Mouse (Mus musculus) limb, embryonic 10.5 days (tissue): ENCODE measurements around the gene Atp11a. TPM values are rescaled to one million over a fixed set of nuclear protein-coding genes. Genes with fewer than 3 reads are reported as not detected.

Experiments
- DNase-seq: peaks from one replicate; pipeline ENCODE4 v3.0.0-alpha.2; 2017; ENCODE audit warnings: low spot score
- H3K27ac ChIP-seq: fragments of 300-500 bp; sonication (generic); 2 replicates; pipeline ENCODE4 v1.5.1; 2016; ENCODE audit warnings: mild to moderate bottlenecking
- H3K27me3 ChIP-seq: fragments of 300-500 bp; sonication (generic); 2 replicates; pipeline ENCODE4 v1.6.1; 2016; ENCODE audit warnings: low read depth, mild to moderate bottlenecking; ENCODE audit not compliant: poor library complexity, severe bottlenecking
- H3K36me3 ChIP-seq: fragments of 300-500 bp; sonication (generic); 2 replicates; pipeline ENCODE4 v1.6.1; 2016; ENCODE audit warnings: mild to moderate bottlenecking, moderate library complexity
- H3K4me1 ChIP-seq: fragments of 300-500 bp; sonication (generic); 2 replicates; pipeline ENCODE4 v1.6.1; 2016
- H3K4me3 ChIP-seq: fragments of 300-500 bp; sonication (generic); 2 replicates; pipeline ENCODE4 v1.5.1; 2016; ENCODE audit warnings: mild to moderate bottlenecking, moderate library complexity
- H3K9me3 ChIP-seq: fragments of 300-500 bp; sonication (generic); replicated peaks from 2 replicates; pipeline ENCODE4 v1.6.1; 2016; ENCODE audit warnings: mild to moderate bottlenecking
- WGBS: fragments of 180-500 bp; shearing (Covaris S2); methylation state at CpG from one replicate; pipeline ENCODE4 v1.1.7; 2016; 5-methylcytosine and 5-hydroxymethylcytosine counted together
- polyA plus RNA-seq: library from polyadenylated mRNA; unstranded; fragments of >200 nt; fragmentation: Nextera tagmentation; extraction: Ambion mirVana; gene quantifications from 2 replicates; pipeline ENCODE4 v1.2.1, GENCODE M21; 2016

The Atp11a gene
- polyA plus RNA-seq, 1 experiment from 2014 or later, result 10.8 TPM

- Histone ChIP-seq H3K27ac (no peak overlapping the region), H3K27me3 (no peaks in the 10 kb centered on the region), H3K9me3 (no peaks in the 10 kb centered on the region), H3K4me3 (no peak overlapping the region), H3K4me1 (peaks cover 37% of the 10 kb centered on the region), H3K36me3 (no peaks in the 10 kb centered on the region)
- 72% methylated on average over 9 of the region's 9 CpGs for WGBS
- no peak for DNase-seq
These were observed 18.6 kb downstream of the Atp11a start for GRCm38 (mm10) chr8:12775302-12775975.

- Histone ChIP-seq H3K27me3 (no peaks in the 10 kb centered on the region), H3K36me3 (no peaks in the 10 kb centered on the region), H3K4me1 (peaks cover 37% of the 10 kb centered on the region), H3K27ac (no peak overlapping the region), H3K9me3 (no peaks in the 10 kb centered on the region), H3K4me3 (no peak overlapping the region)
- 79% methylated on average over 10 of the region's 10 CpGs for WGBS
- DNase-seq, result no peak
These were observed 19.4 kb downstream of the Atp11a start for GRCm38 (mm10) chr8:12776166-12776565.

GRCm38 (mm10) chr8:12777171-12777570 is 20.4 kb downstream of the Atp11a start:
- peaks cover 37% of the 10 kb centered on the region for H3K4me1 ChIP-seq
- H3K27ac ChIP-seq, result no peak overlapping the region
- no peaks in the 10 kb centered on the region for H3K36me3 ChIP-seq
- H3K4me3 ChIP-seq, result no peak overlapping the region
- H3K9me3 ChIP-seq, result no peaks in the 10 kb centered on the region
- H3K27me3 ChIP-seq, result no peaks in the 10 kb centered on the region
- DNase-seq, result no peak
- WGBS, result 65% methylated on average over 5 of the region's 5 CpGs

GRCm38 (mm10) chr8:12779541-12779940 is 22.7 kb downstream of the Atp11a start:
- Histone ChIP-seq H3K4me1 (peaks cover 29% of the 10 kb centered on the region), H3K27me3 (no peaks in the 10 kb centered on the region), H3K4me3 (no peak overlapping the region), H3K36me3 (no peaks in the 10 kb centered on the region), H3K27ac (no peak overlapping the region), H3K9me3 (no peaks in the 10 kb centered on the region)
- 92% methylated on average over 4 of the region's 4 CpGs for WGBS
- no peak for DNase-seq

- H3K4me1 ChIP-seq, result no peaks in the 10 kb centered on the region
- H3K9me3 ChIP-seq, result no peaks in the 10 kb centered on the region
- H3K27ac ChIP-seq, result no peak overlapping the region
- H3K36me3 ChIP-seq, result no peaks in the 10 kb centered on the region
- H3K27me3 ChIP-seq, result no peaks in the 10 kb centered on the region
- DNase-seq, result no peak
- WGBS, result 69% methylated on average over 8 of the region's 8 CpGs
- no peak overlapping the region for H3K4me3 ChIP-seq
These were observed 28.7 kb downstream of the Atp11a start for GRCm38 (mm10) chr8:12785508-12785907.

GRCm38 (mm10) chr8:12786261-12786957 is 29.6 kb downstream of the Atp11a start:
- no peaks in the 10 kb centered on the region for H3K27me3 ChIP-seq
- no peak for DNase-seq
- no peak overlapping the region for H3K4me3 ChIP-seq
- WGBS, result 87% methylated on average over 14 of the region's 14 CpGs
- H3K27ac ChIP-seq, result no peak overlapping the region
- no peaks in the 10 kb centered on the region for H3K36me3 ChIP-seq
- no peaks in the 10 kb centered on the region for H3K4me1 ChIP-seq
- H3K9me3 ChIP-seq, result no peaks in the 10 kb centered on the region

GRCm38 (mm10) chr8:12786958-12787301 is 30.1 kb downstream of the Atp11a start:
- H3K36me3 ChIP-seq, result no peaks in the 10 kb centered on the region
- no peak for DNase-seq
- no peaks in the 10 kb centered on the region for H3K27me3 ChIP-seq
- no peaks in the 10 kb centered on the region for H3K4me1 ChIP-seq
- 79% methylated on average over 12 of the region's 12 CpGs for WGBS
- H3K27ac ChIP-seq, result no peak overlapping the region
- no peaks in the 10 kb centered on the region for H3K9me3 ChIP-seq
- no peak overlapping the region for H3K4me3 ChIP-seq

- DNase-seq, result no peak
- H3K36me3 ChIP-seq, result no peaks in the 10 kb centered on the region
- H3K27ac ChIP-seq, result no peak overlapping the region
- no peaks in the 10 kb centered on the region for H3K4me1 ChIP-seq
- WGBS, result 76% methylated on average over 8 of the region's 8 CpGs
- no peak overlapping the region for H3K4me3 ChIP-seq
- H3K9me3 ChIP-seq, result no peaks in the 10 kb centered on the region
- H3K27me3 ChIP-seq, result no peaks in the 10 kb centered on the region
These were observed 30.6 kb downstream of the Atp11a start for GRCm38 (mm10) chr8:12787427-12787826.

- DNase-seq, result no peak
- Histone ChIP-seq H3K9me3 (no peaks in the 10 kb centered on the region), H3K4me1 (no peaks in the 10 kb centered on the region), H3K4me3 (no peak overlapping the region), H3K27ac (no peak overlapping the region), H3K36me3 (no peaks in the 10 kb centered on the region), H3K27me3 (no peaks in the 10 kb centered on the region)
- WGBS, result 83% methylated on average over 9 of the region's 9 CpGs
These were observed 31.9 kb downstream of the Atp11a start for GRCm38 (mm10) chr8:12788695-12789094.

GRCm38 (mm10) chr8:12795011-12795671 is 38.3 kb downstream of the Atp11a start:
- no peak for DNase-seq
- Histone ChIP-seq H3K4me3 (no peak overlapping the region), H3K4me1 (peaks cover under 1% of the 10 kb centered on the region; the same call in 1 of the 2 replicates), H3K27me3 (no peaks in the 10 kb centered on the region), H3K36me3 (no peaks in the 10 kb centered on the region), H3K9me3 (no peaks in the 10 kb centered on the region), H3K27ac (no peak overlapping the region)
- WGBS, result 92% methylated on average over 5 of the region's 5 CpGs

GRCm38 (mm10) chr8:12799099-12799498 is 42.3 kb downstream of the Atp11a start:
- no peaks in the 10 kb centered on the region for H3K9me3 ChIP-seq
- no peaks in the 10 kb centered on the region for H3K36me3 ChIP-seq
- WGBS, result 79% methylated on average over 6 of the region's 6 CpGs
- peaks cover 22% of the 10 kb centered on the region for H3K4me1 ChIP-seq
- DNase-seq, result no peak
- no peak overlapping the region for H3K27ac ChIP-seq
- H3K27me3 ChIP-seq, result no peaks in the 10 kb centered on the region
- no peak overlapping the region for H3K4me3 ChIP-seq

GRCm38 (mm10) chr8:12799832-12800231 is 43.0 kb downstream of the Atp11a start:
- Histone ChIP-seq H3K27me3 (no peaks in the 10 kb centered on the region), H3K4me3 (no peak overlapping the region), H3K36me3 (no peaks in the 10 kb centered on the region), H3K9me3 (no peaks in the 10 kb centered on the region), H3K27ac (no peak overlapping the region), H3K4me1 (peaks cover 22% of the 10 kb centered on the region)
- WGBS, result 73% methylated on average over 6 of the region's 6 CpGs
- no peak for DNase-seq

- DNase-seq, result no peak
- H3K36me3 ChIP-seq, result no peaks in the 10 kb centered on the region
- WGBS, result 74% methylated on average over 2 of the region's 2 CpGs
- H3K4me3 ChIP-seq, result no peak overlapping the region
- peaks cover 22% of the 10 kb centered on the region for H3K4me1 ChIP-seq
- H3K27ac ChIP-seq, result 0 out of 2 replicates have a peak overlapping the region, but pooled peaks have one; percentile 30
- no peaks in the 10 kb centered on the region for H3K27me3 ChIP-seq
- H3K9me3 ChIP-seq, result no peaks in the 10 kb centered on the region
These were observed 43.4 kb downstream of the Atp11a start for GRCm38 (mm10) chr8:12800246-12800645.
